Mouse (Mus musculus): ENCODE data around the gene Gm45233. TPM values are rescaled to one million over a fixed set of nuclear protein-coding genes. Genes with fewer than 3 reads are reported as not detected.

The Gm45233 gene
- polyA plus RNA-seq, 1 experiment from 2014 or later, result not detected

DNA sequence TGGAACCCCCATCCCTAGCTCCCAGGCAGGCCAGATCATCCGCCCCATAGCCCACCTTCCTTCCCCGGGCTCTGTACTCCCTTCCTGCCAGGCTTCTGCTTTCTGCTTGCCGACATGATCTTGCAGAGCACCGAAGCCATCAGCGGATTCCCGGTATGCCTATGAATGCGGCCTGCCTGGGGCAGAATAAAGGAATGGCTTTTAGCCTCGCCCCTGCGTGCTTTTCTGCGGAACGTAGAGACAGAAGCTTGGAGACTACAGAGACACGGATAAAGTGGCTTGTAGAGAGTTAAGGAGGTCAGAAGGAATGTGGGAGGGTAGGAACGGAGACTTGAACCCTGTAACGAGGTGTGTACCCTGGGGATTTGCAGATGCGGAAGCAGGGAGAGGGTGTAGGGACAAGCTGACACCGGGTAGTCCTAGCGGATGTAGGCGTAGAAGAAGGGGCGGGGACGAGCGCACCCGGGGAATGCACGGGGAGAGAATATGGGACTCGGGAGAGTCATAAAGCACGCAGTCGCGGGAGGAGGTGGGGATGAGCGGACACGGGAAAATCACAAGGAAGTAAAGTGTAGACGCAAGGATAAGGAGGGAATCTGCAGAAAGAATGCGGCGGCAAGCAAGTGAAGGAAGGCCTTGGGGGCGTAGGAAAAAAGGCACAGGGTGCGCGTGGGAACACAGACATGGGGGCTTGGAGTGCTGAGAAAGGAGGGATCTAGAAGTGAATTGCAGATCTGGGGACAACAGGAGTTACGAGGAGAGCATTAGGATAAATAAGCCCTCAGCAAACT, 607 bp upstream of the Gm45233 start:
- Histone ChIP-seq H3K36me3 (replicated peaks; ENCODE audit: insufficient read depth, low read length) (0 out of 2 replicates have a peak, but pooled peaks cover 2% of the 10 kb centered on the region), H3K4me3 (ENCODE audit: low read depth, low read length) (peak overlapping the region; percentile 64), H3K9me3 (ENCODE audit: low read length) (no peaks in the 10 kb centered on the region), H3K27me3 (ENCODE audit: insufficient read depth, low read length) (no peaks in the 10 kb centered on the region), H3K4me2 (ENCODE audit: low read depth, low read length) (peak overlapping the region; percentile 95), H3K9ac (replicated peaks) (peak overlapping the region; percentile 79), H3K27ac (ENCODE audit: low read depth) (peak overlapping the region; percentile 98), H3K4me1 (ENCODE audit: insufficient read depth) (peaks cover 69% of the 10 kb centered on the region)
- DNase-seq, result peak; percentile 83
- TF ChIP-seq EP300 (IDR thresholded peaks at IDR 0.05; ENCODE audit: low read depth), result no peak
- no peak for TF ChIP-seq CTCF (IDR thresholded peaks at IDR 0.05; ENCODE audit: low read depth)
- ATAC-seq, result peak; percentile 86
- WGBS (ENCODE audit: insufficient replicate concordance), result under 1% methylated on average over 36 of the region's 36 CpGs

DNA sequence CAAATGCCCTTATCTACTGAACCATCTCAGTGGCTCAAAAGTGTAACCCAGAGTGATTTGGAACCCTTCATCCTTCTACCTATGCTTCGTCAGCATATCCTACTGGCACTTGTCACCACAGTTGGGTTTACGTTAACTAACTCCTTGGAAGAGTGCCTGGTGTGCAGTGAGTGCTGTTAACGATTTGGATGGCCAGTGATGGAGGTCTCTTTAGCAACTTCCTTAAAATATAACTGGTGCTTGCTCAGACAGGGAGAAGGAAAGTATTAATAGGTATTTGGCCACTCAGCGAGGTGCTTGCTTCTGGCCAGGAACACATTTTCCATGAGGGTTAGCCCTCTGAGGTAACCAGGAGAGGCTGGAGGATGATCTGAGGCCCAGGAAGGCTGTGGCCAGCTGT, 3.9 kb downstream of the Gm45233 start:
- H3K36me3 ChIP-seq (replicated peaks; ENCODE audit: insufficient read depth, low read length), result peaks cover 8% of the 10 kb centered on the region
- DNase-seq (no peak), ATAC-seq (no peak)
- H3K4me1 ChIP-seq (ENCODE audit: insufficient read depth), result peaks cover 45% of the 10 kb centered on the region
- no peak overlapping the region for H3K27ac ChIP-seq (ENCODE audit: low read depth)
- 56% methylated on average over 4 of the region's 4 CpGs for WGBS (ENCODE audit: insufficient replicate concordance)
- no peaks in the 10 kb centered on the region for H3K9me3 ChIP-seq (ENCODE audit: low read length)
- H3K9ac ChIP-seq (replicated peaks), result no peak overlapping the region
- no peaks in the 10 kb centered on the region for H3K27me3 ChIP-seq (ENCODE audit: insufficient read depth, low read length)
- no peak overlapping the region for H3K4me2 ChIP-seq (ENCODE audit: low read depth, low read length)
- no peak overlapping the region for H3K4me3 ChIP-seq (ENCODE audit: low read depth, low read length)
- no peak for TF ChIP-seq EP300 (IDR thresholded peaks at IDR 0.05; ENCODE audit: low read depth)
- TF ChIP-seq CTCF (IDR thresholded peaks at IDR 0.05; ENCODE audit: low read depth), result no peak

DNA sequence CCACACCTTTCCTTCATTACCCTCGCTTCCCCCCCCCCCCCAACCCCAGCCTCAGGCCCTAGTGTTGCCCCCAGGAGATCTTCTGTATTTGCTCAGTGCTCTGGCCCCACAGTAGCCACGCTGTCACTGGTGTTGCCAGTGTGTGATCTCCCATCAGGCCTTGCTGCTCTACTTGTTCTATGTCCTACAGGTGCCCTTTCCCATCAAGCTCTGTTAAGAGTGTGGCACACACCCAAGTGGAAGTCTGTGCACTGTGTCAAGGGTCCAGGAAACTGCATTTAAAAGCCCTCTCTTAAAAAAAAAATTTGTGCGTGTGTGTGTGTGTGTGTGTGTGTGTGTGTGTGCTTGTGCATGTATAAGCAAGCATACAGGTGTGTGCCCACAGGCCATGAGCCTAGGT, 4.3 kb downstream of the Gm45233 start:
- H3K9me3 ChIP-seq (ENCODE audit: low read length), result no peaks in the 10 kb centered on the region
- DNase-seq (no peak), ATAC-seq (no peak)
- no peak overlapping the region for H3K9ac ChIP-seq (replicated peaks)
- peaks cover 42% of the 10 kb centered on the region for H3K4me1 ChIP-seq (ENCODE audit: insufficient read depth)
- H3K4me2 ChIP-seq (ENCODE audit: low read depth, low read length), result no peak overlapping the region
- peaks cover 13% of the 10 kb centered on the region for H3K36me3 ChIP-seq (replicated peaks; ENCODE audit: insufficient read depth, low read length)
- no peaks in the 10 kb centered on the region for H3K27me3 ChIP-seq (ENCODE audit: insufficient read depth, low read length)
- no peak overlapping the region for H3K4me3 ChIP-seq (ENCODE audit: low read depth, low read length)
- TF ChIP-seq EP300 (IDR thresholded peaks at IDR 0.05; ENCODE audit: low read depth) (no peak), CTCF (IDR thresholded peaks at IDR 0.05; ENCODE audit: low read depth) (no peak)
- WGBS (ENCODE audit: insufficient replicate concordance), result 71% methylated on average over 2 of the region's 3 CpGs
- no peak overlapping the region for H3K27ac ChIP-seq (ENCODE audit: low read depth)

DNA sequence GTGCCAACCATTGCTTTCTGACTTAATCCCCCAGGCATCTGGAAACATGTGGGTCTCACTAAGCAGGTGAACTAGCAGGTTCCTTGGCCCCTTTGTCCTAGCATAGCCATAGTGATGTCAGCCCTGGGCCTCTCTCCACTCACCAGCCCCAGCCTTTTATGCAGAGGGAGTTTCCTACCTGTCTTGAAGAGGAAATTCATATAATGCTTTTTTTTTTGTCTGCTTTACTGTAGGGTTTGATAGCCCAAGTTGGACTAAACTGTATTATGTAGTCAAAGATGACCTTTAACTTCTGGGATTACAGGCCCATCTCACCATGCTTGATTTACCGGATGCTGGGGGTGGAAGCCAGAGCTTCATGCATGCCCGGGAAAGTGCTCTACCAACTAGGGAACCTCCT, 5.9 kb downstream of the Gm45233 start:
- Histone ChIP-seq H3K4me3 (ENCODE audit: low read depth, low read length) (no peak overlapping the region), H3K36me3 (replicated peaks; ENCODE audit: insufficient read depth, low read length) (peaks cover 26% of the 10 kb centered on the region), H3K27me3 (ENCODE audit: insufficient read depth, low read length) (no peaks in the 10 kb centered on the region), H3K4me1 (ENCODE audit: insufficient read depth) (peaks cover 43% of the 10 kb centered on the region), H3K9ac (replicated peaks) (no peak overlapping the region), H3K27ac (ENCODE audit: low read depth) (no peak overlapping the region), H3K4me2 (ENCODE audit: low read depth, low read length) (no peak overlapping the region), H3K9me3 (ENCODE audit: low read length) (no peaks in the 10 kb centered on the region)
- 89% methylated on average over 2 of the region's 2 CpGs for WGBS (ENCODE audit: insufficient replicate concordance)
- DNase-seq (no peak), ATAC-seq (no peak)
- TF ChIP-seq EP300 (IDR thresholded peaks at IDR 0.05; ENCODE audit: low read depth) (no peak), CTCF (IDR thresholded peaks at IDR 0.05; ENCODE audit: low read depth) (no peak)

DNA sequence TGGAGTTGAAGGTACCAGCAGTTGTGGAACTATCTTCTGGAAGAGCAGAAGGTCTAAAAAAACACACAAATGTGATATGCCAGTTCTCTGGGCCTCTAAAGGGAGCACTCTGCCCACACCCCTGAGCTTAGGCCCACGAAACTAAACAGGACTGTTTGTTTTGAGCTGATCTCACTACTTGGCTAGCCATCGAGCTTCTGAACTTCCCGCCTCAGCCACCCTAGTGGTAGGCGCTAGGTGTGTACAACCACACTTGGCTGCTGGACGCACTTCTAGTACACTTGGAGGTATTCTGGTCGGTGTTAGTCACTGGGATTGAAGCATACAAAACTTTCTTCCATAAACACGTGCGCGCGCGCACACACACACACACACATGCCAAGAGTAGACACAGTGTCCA, 7.8 kb downstream of the Gm45233 start:
- Histone ChIP-seq H3K27me3 (ENCODE audit: insufficient read depth, low read length) (no peaks in the 10 kb centered on the region), H3K4me1 (ENCODE audit: insufficient read depth) (peaks cover 28% of the 10 kb centered on the region), H3K36me3 (replicated peaks; ENCODE audit: insufficient read depth, low read length) (peaks cover 35% of the 10 kb centered on the region), H3K4me2 (ENCODE audit: low read depth, low read length) (no peak overlapping the region), H3K4me3 (ENCODE audit: low read depth, low read length) (no peak overlapping the region), H3K27ac (ENCODE audit: low read depth) (no peak overlapping the region), H3K9ac (replicated peaks) (no peak overlapping the region), H3K9me3 (ENCODE audit: low read length) (no peaks in the 10 kb centered on the region)
- TF ChIP-seq EP300 (IDR thresholded peaks at IDR 0.05; ENCODE audit: low read depth) (no peak), CTCF (IDR thresholded peaks at IDR 0.05; ENCODE audit: low read depth) (no peak)
- peak; percentile 38; the same call in 1 of the 2 replicates for ATAC-seq
- no peak for DNase-seq
- 86% methylated on average over 11 of the region's 11 CpGs for WGBS (ENCODE audit: insufficient replicate concordance)

DNA sequence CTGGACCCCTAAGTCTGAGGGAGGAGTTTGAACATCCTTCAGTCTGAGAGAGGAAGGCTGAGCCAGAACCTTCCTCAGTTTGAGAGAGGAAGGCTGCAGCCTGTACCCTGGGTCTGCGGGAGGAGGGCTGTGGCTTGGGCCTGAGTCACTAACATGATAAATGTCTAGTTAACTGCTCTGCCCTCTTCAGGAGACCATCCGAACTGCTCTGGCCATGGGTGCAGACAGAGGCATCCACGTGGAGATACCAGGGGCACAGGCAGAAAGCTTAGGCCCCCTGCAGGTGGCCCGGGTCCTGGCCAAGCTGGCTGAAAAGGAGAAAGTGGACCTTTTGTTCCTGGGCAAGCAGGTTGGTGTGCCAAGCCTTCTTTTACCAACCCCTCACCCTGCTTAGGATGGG, 8.7 kb downstream of the Gm45233 start:
- no peak overlapping the region for H3K9ac ChIP-seq (replicated peaks)
- DNase-seq (peak; percentile 54), ATAC-seq (peak; percentile 47; the same call in 1 of the 2 replicates)
- H3K9me3 ChIP-seq (ENCODE audit: low read length), result no peaks in the 10 kb centered on the region
- peaks cover 44% of the 10 kb centered on the region for H3K36me3 ChIP-seq (replicated peaks; ENCODE audit: insufficient read depth, low read length)
- H3K4me3 ChIP-seq (ENCODE audit: low read depth, low read length), result no peak overlapping the region
- WGBS (ENCODE audit: insufficient replicate concordance), result 36% methylated on average over 4 of the region's 4 CpGs
- TF ChIP-seq CTCF (IDR thresholded peaks at IDR 0.05; ENCODE audit: low read depth) (peak; percentile 65), EP300 (IDR thresholded peaks at IDR 0.05; ENCODE audit: low read depth) (no peak)
- no peaks in the 10 kb centered on the region for H3K27me3 ChIP-seq (ENCODE audit: insufficient read depth, low read length)
- H3K4me2 ChIP-seq (ENCODE audit: low read depth, low read length), result no peak overlapping the region
- no peak overlapping the region for H3K27ac ChIP-seq (ENCODE audit: low read depth)
- H3K4me1 ChIP-seq (ENCODE audit: insufficient read depth), result peaks cover 23% of the 10 kb centered on the region

Measured in liver, postnatal 0 days (tissue).